26 mouse cellular contexts compared by ENCODE assay signal in the genomic region with DNA sequence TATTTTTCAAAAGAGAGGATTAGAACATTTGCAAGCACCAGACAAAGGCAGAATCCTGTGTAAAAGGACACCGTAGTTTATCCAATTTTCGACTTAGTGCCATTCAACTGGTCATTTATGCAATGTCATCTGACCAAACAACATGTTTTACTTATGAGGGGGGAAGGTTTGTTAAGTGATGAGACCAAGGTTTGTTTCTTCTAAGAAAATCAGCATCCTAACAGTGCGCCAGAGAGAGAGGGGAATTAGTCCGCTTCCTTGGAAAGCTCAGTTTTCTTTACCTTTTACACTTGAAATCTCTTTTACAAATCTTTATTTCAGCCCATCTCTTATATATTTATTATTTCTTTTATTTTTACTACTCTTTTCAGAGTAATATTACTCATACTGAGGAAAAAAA. TPM values are rescaled to one million over a fixed set of nuclear protein-coding genes. Genes with fewer than 3 reads are reported as not detected.
"Had no signal": no experiment of that assay in that cellular context is flagged by ENCODE, and none has a peak within 500 bp of the region (broad histone marks: within the 10 kb centered on the region; RNA-seq: fewer than 3 reads in every experiment).

No protein-coding gene starts in this region.

- DNase-seq: kidney, adult 18-20 months; kidney, adult 9 months; kidney, postnatal 14 days; layer of hippocampus, adult 9-11 months; liver, embryonic 13.5 days; lung, adult 2 months; right cerebral cortex, postnatal 14 days; right cerebral cortex, postnatal 4 days; thymus, adult 2 months; thymus, postnatal 14 days; thymus, postnatal 4 days had no signal

- H3K27ac ChIP-seq: layer of hippocampus, adult 2 months; liver, embryonic 13.5 days; macrophage; stomach, postnatal 0 days had no signal

- H3K4me1 ChIP-seq: liver, embryonic 13.5 days had no signal

- H3K36me3 ChIP-seq: liver, embryonic 13.5 days had no signal

- H3K9me3 ChIP-seq: liver, embryonic 13.5 days had no signal

- H3K4me3 ChIP-seq: layer of hippocampus, adult 2 months; liver, embryonic 13.5 days had no signal

- H3K4me2 ChIP-seq: liver, embryonic 13.5 days had no signal

- H3K9ac ChIP-seq: liver, embryonic 13.5 days had no signal

RNA-seq across cellular contexts. Expression of gene Tfap2d, which starts 3.6 kb away (rescaled TPM):
- total RNA-seq: layer of hippocampus, adult 2 months; layer of hippocampus, postnatal 25 days; liver, adult 2 months; megakaryocyte, adult 5-6 weeks had no signal
- polyA plus RNA-seq: kidney, embryonic 16.5 days; large intestine, adult 2 months; limb, embryonic 11.5 days; limb, embryonic 14.5 days; liver, embryonic 16.5 days; lung, adult 2 months; lung, embryonic 16.5 days; macrophage; neural tube, embryonic 11.5 days; neural tube, embryonic 14.5 days; stomach, embryonic 14.5 days; stomach, postnatal 0 days; thymus, adult 2 months had no signal
